Mouse (Mus musculus): ENCODE measurements around the gene Baz2a.
A peak's percentile ranks its signal among the peaks of the same experiment; 100 is the strongest.

DNA sequence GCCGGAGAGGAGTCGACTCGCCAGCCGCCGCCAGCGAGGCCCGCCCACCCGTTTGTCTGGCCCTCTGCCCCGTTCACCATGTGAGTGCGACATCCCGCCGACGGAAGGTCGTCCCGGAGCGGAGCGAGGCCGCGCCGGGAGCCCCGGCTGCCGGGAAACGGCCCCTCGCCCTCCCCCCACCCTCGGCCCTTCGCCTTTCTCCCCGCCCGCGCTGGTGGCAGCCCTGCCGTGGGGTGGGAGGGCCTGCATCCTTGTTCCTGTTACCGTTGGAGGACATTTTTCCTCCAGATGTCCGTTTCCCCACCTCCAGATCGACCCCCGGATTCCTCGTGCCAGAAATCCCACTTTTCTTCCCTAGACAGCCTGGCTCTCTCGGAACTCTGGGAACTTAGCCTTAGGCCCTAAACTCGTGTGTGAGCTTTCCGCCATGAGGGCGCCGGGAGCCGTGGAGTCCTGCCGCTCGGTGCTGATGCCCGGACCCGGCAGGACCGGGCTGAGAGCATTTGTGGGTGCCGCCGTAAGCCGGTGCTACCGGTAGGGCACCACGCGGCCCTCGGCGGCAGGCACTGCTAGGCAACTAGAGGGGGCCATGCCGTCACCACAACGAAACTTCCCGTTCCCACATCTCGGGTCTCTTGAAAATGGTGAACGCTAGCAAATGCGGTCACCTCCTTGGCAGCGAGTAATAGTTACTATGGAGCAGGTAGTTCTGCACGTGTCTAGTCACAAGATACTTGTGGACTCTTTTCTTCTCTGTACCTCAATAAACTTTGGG is 32.0 kb upstream of the Baz2a start:
- TF ChIP-seq CTCF (IDR thresholded peaks at IDR 0.05) (peak; percentile 49), EP300 (IDR thresholded peaks at IDR 0.05) (no peak)

All from lung, postnatal 0 days (tissue).